Mouse (Mus musculus) layer of hippocampus, adult 2 months (tissue): ENCODE measurements at regions not wholly inside any gene's neighbourhood (a gene's known extent, or its start where the extent isn't known, plus 50 kb on each side); places are given as distances from the start of the nearest gene placed in this dataset.

ENCODE experiments used
- DNase-seq, 2 experiments: peaks; one replicate each; pipeline ENCODE4 v3.0.0; 2022; ENCODE audit warnings: low spot score in 2 of 2
- H3K27ac ChIP-seq: fragments of 200-600 bp; 2 replicates; pipeline ENCODE4 v1.8.1; 2022
- H3K4me3 ChIP-seq: fragments of 200-600 bp; 2 replicates; pipeline ENCODE4 v1.8.1; 2022; ENCODE audit warnings: mild to moderate bottlenecking
- CTCF ChIP-seq: fragments of 200-600 bp; conservative IDR thresholded peaks from 2 replicates; pipeline ENCODE4 v1.8.1; 2022; ENCODE audit warnings: antibody characterized with exemption, mild to moderate bottlenecking, moderate library complexity

GRCm38 (mm10) chr3:52510088-52510765, 242.1 kb downstream of the Foxo1 start:
- peak overlapping the region; percentile 83 for H3K27ac ChIP-seq
- H3K4me3 ChIP-seq: peak overlapping the region; percentile 52
- peak; percentile 54 to 71 for DNase-seq

GRCm38 (mm10) chr3:52503925-52504324, 235.8 kb downstream of the Foxo1 start:
- TF ChIP-seq CTCF: no peak
- H3K4me3 ChIP-seq: no peak overlapping the region
- peak; percentile 31 to 56 for DNase-seq
- H3K27ac ChIP-seq: no peak overlapping the region

More at GRCm38 (mm10) chr3:52510088-52510765, 242.1 kb downstream of the Foxo1 start:
- peak; percentile 41 for TF ChIP-seq CTCF

DNA sequence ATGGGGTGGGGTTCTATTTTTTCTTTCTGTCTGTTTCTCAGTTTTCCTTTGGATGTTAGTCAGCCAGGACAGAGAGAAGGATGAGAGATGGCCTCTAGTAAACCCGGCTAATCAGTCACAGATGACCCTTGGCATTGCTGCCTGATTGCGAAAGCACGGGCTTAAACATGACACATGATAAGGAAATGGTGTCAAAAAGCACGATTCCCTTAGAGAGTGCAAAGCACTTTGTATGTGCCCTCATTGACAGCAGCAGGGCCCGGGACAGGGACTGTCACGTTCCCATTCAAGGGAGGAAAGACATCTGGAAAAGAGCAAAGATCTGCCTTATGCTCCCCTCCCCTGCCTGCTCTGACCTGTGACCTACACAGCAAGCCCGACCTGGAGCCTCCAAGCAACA, 234.1 kb downstream of the Foxo1 start:
- TF ChIP-seq CTCF: no peak
- no peak for DNase-seq
- no peak overlapping the region for H3K4me3 ChIP-seq
- no peak overlapping the region for H3K27ac ChIP-seq

GRCm38 (mm10) chr3:52501614-52502013, 233.5 kb downstream of the Foxo1 start:
- TF ChIP-seq CTCF: no peak
- DNase-seq: no peak
- H3K4me3 ChIP-seq: no peak overlapping the region
- H3K27ac ChIP-seq: no peak overlapping the region

GRCm38 (mm10) chr3:52500026-52500425, 231.9 kb downstream of the Foxo1 start:
- TF ChIP-seq CTCF: no peak
- H3K4me3 ChIP-seq: no peak overlapping the region
- no peak overlapping the region for H3K27ac ChIP-seq
- no peak for DNase-seq

GRCm38 (mm10) chr3:52499581-52499980, 231.4 kb downstream of the Foxo1 start:
- no peak for TF ChIP-seq CTCF
- no peak overlapping the region for H3K4me3 ChIP-seq
- DNase-seq: no peak
- H3K27ac ChIP-seq: no peak overlapping the region

DNA sequence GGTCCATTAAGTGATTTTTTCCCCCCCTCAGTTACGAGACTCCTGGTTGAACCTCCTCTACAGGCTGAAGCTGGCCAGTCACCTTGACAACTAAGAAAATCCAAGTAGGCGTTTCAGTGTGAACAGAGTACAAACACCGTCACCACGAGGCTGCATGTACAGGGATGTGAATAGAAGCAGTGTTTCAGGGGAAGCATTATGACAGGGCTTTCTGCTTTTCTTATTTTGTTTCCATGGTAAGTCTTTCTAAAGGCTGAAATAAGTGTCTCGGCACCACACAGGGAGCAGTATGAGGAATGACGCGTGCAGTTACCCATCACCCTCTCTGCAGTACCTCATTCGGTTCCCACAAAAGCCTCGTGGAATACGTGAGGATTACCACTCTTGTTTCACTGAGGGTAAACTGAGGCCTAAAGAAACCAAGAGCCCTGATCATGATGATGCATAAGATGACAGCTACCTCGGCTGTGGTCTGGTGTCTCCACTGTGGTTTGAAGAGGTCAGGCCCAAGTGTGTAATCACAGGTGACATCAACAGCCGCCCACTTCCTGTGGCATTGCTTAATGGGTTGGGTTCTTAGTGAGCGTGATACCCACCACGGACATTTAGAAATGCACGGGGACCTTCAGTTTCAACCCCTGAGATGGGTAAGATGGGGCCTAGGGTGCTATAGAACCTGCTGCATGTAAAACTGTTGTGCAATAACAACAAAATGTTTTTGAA, 230.5 kb downstream of the Foxo1 start:
- no peak overlapping the region for H3K27ac ChIP-seq
- no peak for DNase-seq
- H3K4me3 ChIP-seq: no peak overlapping the region
- TF ChIP-seq CTCF: no peak

GRCm38 (mm10) chr3:52496965-52497364, 228.8 kb downstream of the Foxo1 start:
- DNase-seq: no peak
- H3K4me3 ChIP-seq: no peak overlapping the region
- TF ChIP-seq CTCF: no peak
- H3K27ac ChIP-seq: no peak overlapping the region

GRCm38 (mm10) chr3:52495401-52495800, 227.3 kb downstream of the Foxo1 start:
- H3K4me3 ChIP-seq: no peak overlapping the region
- no peak overlapping the region for H3K27ac ChIP-seq
- no peak for TF ChIP-seq CTCF
- DNase-seq: no peak

DNA sequence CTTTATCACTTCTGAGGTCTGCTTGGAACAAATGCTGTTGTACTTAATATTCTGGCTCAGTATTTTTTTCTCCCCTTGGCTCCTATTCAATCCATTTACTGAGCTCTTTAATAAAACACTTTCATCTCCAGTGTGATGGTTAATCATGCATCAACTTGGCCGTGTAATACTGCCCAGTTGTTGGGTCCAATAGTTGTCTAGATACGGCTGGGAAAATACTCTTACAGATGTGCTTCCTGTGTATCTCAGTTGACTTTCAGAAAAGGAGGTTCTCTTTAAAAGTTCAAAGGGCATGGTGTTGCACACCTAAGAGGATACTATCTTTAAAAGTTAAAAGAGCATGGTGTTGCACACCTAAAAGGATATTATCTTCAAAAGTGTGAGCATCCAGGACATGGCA, 226.8 kb downstream of the Foxo1 start:
- H3K4me3 ChIP-seq: no peak overlapping the region
- no peak overlapping the region for H3K27ac ChIP-seq
- DNase-seq: no peak
- no peak for TF ChIP-seq CTCF

- Histone ChIP-seq H3K4me3 (no peak overlapping the region), H3K27ac (no peak overlapping the region)
- DNase-seq: no peak
- no peak for TF ChIP-seq CTCF
These were observed 211.1 kb downstream of the Foxo1 start for GRCm38 (mm10) chr3:52479186-52479585.

DNA sequence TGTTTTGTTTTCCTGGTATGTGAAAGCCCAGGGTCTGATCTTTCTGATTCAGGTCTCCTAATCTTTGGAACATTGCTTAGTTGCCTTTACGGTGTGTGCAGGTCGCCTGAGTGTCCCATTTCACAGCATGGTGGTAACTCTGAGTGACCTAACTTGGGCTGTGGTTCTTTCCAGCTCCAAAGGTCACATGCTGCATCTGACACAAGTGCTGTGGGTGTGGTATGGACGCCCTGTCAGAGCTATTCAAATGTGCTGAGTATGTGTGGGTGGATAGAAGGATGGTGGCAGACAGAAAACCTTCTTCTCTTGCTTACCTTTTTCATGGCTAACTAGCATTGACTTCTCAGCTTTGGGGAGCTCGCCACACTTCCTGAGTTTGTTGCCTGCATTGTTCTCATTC, 201.8 kb downstream of the Foxo1 start:
- H3K4me3 ChIP-seq: no peak overlapping the region
- no peak for DNase-seq
- H3K27ac ChIP-seq: no peak overlapping the region
- TF ChIP-seq CTCF: no peak

- no peak overlapping the region for H3K27ac ChIP-seq
- no peak overlapping the region for H3K4me3 ChIP-seq
- DNase-seq: no peak
- no peak for TF ChIP-seq CTCF
These were observed 201.3 kb downstream of the Foxo1 start for GRCm38 (mm10) chr3:52469397-52469796.

GRCm38 (mm10) chr3:52468326-52468725, 200.2 kb downstream of the Foxo1 start:
- DNase-seq: no peak
- no peak overlapping the region for H3K27ac ChIP-seq
- H3K4me3 ChIP-seq: no peak overlapping the region
- no peak for TF ChIP-seq CTCF
